Mouse (Mus musculus) gastrocnemius, postnatal 10 days (tissue): ENCODE data around the gene St14. TPM values are rescaled to one million over a fixed set of nuclear protein-coding genes. Genes with fewer than 3 reads are reported as not detected.
"Not testable (repeated sequence)": the region's sequence is repeated elsewhere in the genome, so short reads cannot be mapped to it uniquely, and the experiment has no call there.

Experiments
- DNase-seq: peaks from one replicate; pipeline ENCODE4 v3.0.0; 2021; ENCODE audit warnings: mixed read lengths
- total RNA-seq, 2 experiments: library from RNA; stranded (reverse); gene quantifications; 2 replicates each; pipeline ENCODE4 v1.2.3; 2021

The St14 gene
- total RNA-seq, 2 experiments from 2014 or later, result 0.20 to 0.66 TPM

GRCm38 (mm10) chr9:31086085-31086753, 45.4 kb downstream of the St14 start:
- DNase-seq, result peak; percentile 79

GRCm38 (mm10) chr9:31085556-31085955, 46.1 kb downstream of the St14 start:
- DNase-seq, result no peak

GRCm38 (mm10) chr9:31082771-31083170, 48.9 kb downstream of the St14 start:
- DNase-seq, result no peak

- DNase-seq, result peak; percentile 81
These were observed 49.5 kb downstream of the St14 start for GRCm38 (mm10) chr9:31082054-31082666.

GRCm38 (mm10) chr9:31080726-31081125, 50.9 kb downstream of the St14 start:
- no peak for DNase-seq

GRCm38 (mm10) chr9:31074836-31075235, 56.8 kb downstream of the St14 start:
- DNase-seq, result no peak

- DNase-seq, result no peak
These were observed 57.9 kb downstream of the St14 start for GRCm38 (mm10) chr9:31073797-31074196.

GRCm38 (mm10) chr9:31072256-31072655, 59.4 kb downstream of the St14 start:
- DNase-seq, result no peak

GRCm38 (mm10) chr9:31070706-31071105, 60.9 kb downstream of the St14 start:
- no peak for DNase-seq

GRCm38 (mm10) chr9:31058723-31059122, 72.9 kb downstream of the St14 start:
- DNase-seq, result no peak

- DNase-seq, result not testable (repeated sequence)
These were observed 80.1 kb downstream of the St14 start for GRCm38 (mm10) chr9:31051509-31051908.

GRCm38 (mm10) chr9:31050208-31050607, 81.4 kb downstream of the St14 start:
- DNase-seq, result no peak

Other genes starting within 250 kb of the St14 start
- gene Adamts15, start 209.4 kb downstream of the St14 start, total RNA-seq, result 1 to 10 TPM; 6.1 to 6.8 TPM
- gene Adamts8, start 189.3 kb downstream of the St14 start, total RNA-seq, result 10 to 100 TPM; 10.1 to 11.8 TPM
- gene Zbtb44, start 101.2 kb downstream of the St14 start, total RNA-seq, result 10 to 100 TPM; 41.4 to 42.8 TPM
- 100 to 1,000 TPM; 137 to 148 TPM for gene Aplp2, start 80.0 kb upstream of the St14 start, total RNA-seq
- 1 to 10 TPM; 3.4 to 5.7 TPM for gene Prdm10, start 148.7 kb upstream of the St14 start, total RNA-seq